Comparison of ENCODE assay signal across 14 mouse cellular contexts in the genomic region with DNA sequence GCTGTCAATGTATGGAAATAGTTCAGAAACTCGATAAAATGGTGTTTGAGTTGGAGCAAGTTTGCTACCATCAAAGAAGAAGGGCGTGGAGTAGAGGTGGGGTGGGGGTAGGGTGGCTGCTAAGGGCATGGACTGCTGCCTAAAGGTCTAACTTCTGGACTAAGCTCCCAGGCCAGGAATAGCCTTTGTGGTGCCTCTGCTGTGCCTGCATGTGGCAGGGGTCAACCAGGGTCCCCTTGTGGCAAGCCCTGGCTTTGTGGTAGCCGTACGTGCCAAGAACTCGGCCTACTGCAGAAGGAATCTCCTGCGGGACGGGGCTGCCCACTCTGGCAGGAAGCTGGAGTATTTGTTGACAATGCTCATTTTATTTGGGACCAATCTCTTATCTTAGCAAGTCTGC.
"Had no signal": no experiment of that assay in that cellular context is flagged by ENCODE, and none has a peak within 500 bp of the region (broad histone marks: within the 10 kb centered on the region; RNA-seq: fewer than 3 reads in every experiment).

No protein-coding gene starts in this region.

- H3K9ac ChIP-seq: liver, embryonic 13.5 days had no signal

- DNase-seq: kidney, postnatal 25 days; layer of hippocampus, adult 9-11 months; liver, embryonic 13.5 days; lung, adult 2 months; lung, postnatal 14 days; lung, postnatal 4 days; midbrain, embryonic 14.5 days; thymus, adult 2 months; thymus, postnatal 14 days; thymus, postnatal 4 days had no signal

- H3K27me3 ChIP-seq: liver, embryonic 13.5 days had no signal

- H3K4me3 ChIP-seq: layer of hippocampus, adult 2 months; left cerebral cortex, adult 2 months; liver, embryonic 13.5 days had no signal

- H3K36me3 ChIP-seq: liver, embryonic 13.5 days had no signal

- H3K27ac ChIP-seq: kidney, postnatal 0 days; layer of hippocampus, adult 2 months; left cerebral cortex, adult 2 months; liver, embryonic 13.5 days; stomach, postnatal 0 days had no signal
